Mouse (Mus musculus) urinary bladder, postnatal 4 days (tissue): ENCODE measurements at regions not wholly inside any gene's neighbourhood (a gene's known extent, or its start where the extent isn't known, plus 50 kb on each side); places are given as distances from the start of the nearest gene placed in this dataset.
A peak's percentile ranks its signal among the peaks of the same experiment; 100 is the strongest.

Experiments used
- DNase-seq, 2 experiments: peaks; one replicate each; pipeline ENCODE4 v3.0.0; 2021 to 2022; ENCODE audit warnings: low spot score in 2 of 2

- DNase-seq = no peak
These were observed 91.8 kb downstream of the Slc16a9 start for GRCm38 (mm10) chr10:70336741-70337140.

- no peak for DNase-seq
These were observed 80.9 kb upstream of the Fam13c start for GRCm38 (mm10) chr10:70359421-70359820.

- DNase-seq = no peak
These were observed 80.4 kb upstream of the Fam13c start for GRCm38 (mm10) chr10:70359834-70360233.

GRCm38 (mm10) chr10:70363054-70363453, 77.2 kb upstream of the Fam13c start:
- DNase-seq = no peak

GRCm38 (mm10) chr10:70364218-70364975, 75.9 kb upstream of the Fam13c start:
- DNase-seq = no peak

- DNase-seq = no peak
These were observed 75.3 kb upstream of the Fam13c start for GRCm38 (mm10) chr10:70364976-70365345.

GRCm38 (mm10) chr10:70365504-70365903, 74.8 kb upstream of the Fam13c start:
- DNase-seq = no peak

- no peak for DNase-seq
These were observed 72.4 kb upstream of the Fam13c start for GRCm38 (mm10) chr10:70367866-70368265.

- DNase-seq = peak; percentile 32 to 63
These were observed 71.6 kb upstream of the Fam13c start for GRCm38 (mm10) chr10:70368685-70369084.

GRCm38 (mm10) chr10:70372411-70373136, 67.7 kb upstream of the Fam13c start:
- DNase-seq = no peak

- DNase-seq = no peak
These were observed 67.1 kb upstream of the Fam13c start for GRCm38 (mm10) chr10:70373207-70373606.

GRCm38 (mm10) chr10:70373836-70374235, 66.4 kb upstream of the Fam13c start:
- DNase-seq = no peak

GRCm38 (mm10) chr10:70374726-70375125, 65.6 kb upstream of the Fam13c start:
- no peak for DNase-seq

- no peak for DNase-seq
These were observed 60.1 kb upstream of the Fam13c start for GRCm38 (mm10) chr10:70380041-70380651.

GRCm38 (mm10) chr10:70384689-70385088, 55.6 kb upstream of the Fam13c start:
- no peak for DNase-seq

GRCm38 (mm10) chr10:70387729-70388128, 52.6 kb upstream of the Fam13c start:
- no peak for DNase-seq
